Mouse (Mus musculus): Measurements from ENCODE around the gene Pear1. TPM values are rescaled to one million over a fixed set of nuclear protein-coding genes. Genes with fewer than 3 reads are reported as not detected.

Pear1 gene
- total and polyA plus RNA-seq, 2 experiments from 2014 or later = 4.9 to 12.3 TPM

DNA sequence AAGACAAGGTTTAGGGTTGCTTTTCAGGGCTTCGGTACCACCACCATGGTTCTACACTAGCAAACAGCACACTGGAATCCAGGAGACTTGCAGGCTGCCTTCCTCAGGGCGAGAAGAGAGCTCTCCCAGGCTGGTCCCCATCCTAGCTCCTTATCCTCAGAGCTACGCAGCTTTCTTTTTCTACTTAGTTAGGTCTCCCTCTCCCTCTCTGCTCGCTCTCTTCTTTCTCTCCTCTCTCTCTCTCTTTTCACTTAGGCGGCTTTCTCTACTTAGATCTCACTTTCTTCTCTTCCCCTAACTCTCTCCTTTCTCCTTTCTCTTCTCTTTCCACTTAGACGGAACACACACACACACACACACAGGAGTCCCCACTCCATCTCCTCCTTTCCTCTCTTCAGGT lies 55.7 kb downstream of the Pear1 start:
- peak overlapping the region; percentile 36 for H3K4me2 ChIP-seq (ENCODE audit: low read depth)
- DNase-seq = no peak
- no peaks in the 10 kb centered on the region for H3K36me3 ChIP-seq (ENCODE audit: insufficient read depth)
- no peaks in the 10 kb centered on the region for H3K4me1 ChIP-seq (ENCODE audit: insufficient read depth)
- no peaks in the 10 kb centered on the region for H3K9me3 ChIP-seq (ENCODE audit: low read length)
- H3K27ac ChIP-seq (ENCODE audit: low read depth, low read length) = 0 out of 2 replicates have a peak overlapping the region, but pooled peaks have one; percentile 10
- peak overlapping the region; percentile 25 for H3K4me3 ChIP-seq (ENCODE audit: low read depth, low read length)
- WGBS = 54% methylated on average over 6 of the region's 6 CpGs
- H3K9ac ChIP-seq = no peak overlapping the region
- TF ChIP-seq CTCF (IDR thresholded peaks at IDR 0.05; ENCODE audit: low read depth) = no peak
- no peak for ATAC-seq
- peaks cover 13% of the 10 kb centered on the region for H3K27me3 ChIP-seq (ENCODE audit: insufficient read depth, low read length)

DNA sequence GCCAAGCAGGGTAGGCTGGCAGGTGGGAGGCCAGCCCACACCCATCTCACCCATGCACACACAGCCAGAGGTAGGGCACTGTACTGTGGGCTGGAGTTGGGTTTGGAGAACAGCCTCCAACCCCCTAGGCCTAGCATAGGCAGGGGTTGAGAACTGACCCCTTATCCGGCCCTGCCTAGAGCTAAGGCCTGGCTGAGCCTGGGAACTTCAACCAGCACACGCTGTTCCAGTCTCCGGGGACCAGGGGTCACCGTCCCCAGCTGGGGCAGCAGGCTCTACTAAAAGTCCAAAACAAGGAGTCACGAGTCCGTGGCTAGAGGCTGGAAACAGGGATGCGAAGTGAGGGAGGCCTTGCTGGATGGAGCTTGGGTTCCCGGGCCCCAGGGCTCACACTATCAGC lies 56.3 kb downstream of the Pear1 start:
- Histone ChIP-seq H3K4me1 (ENCODE audit: insufficient read depth) (no peaks in the 10 kb centered on the region), H3K9ac (no peak overlapping the region), H3K4me3 (ENCODE audit: low read depth, low read length) (no peak overlapping the region), H3K36me3 (ENCODE audit: insufficient read depth) (no peaks in the 10 kb centered on the region), H3K27ac (ENCODE audit: low read depth, low read length) (no peak overlapping the region), H3K9me3 (ENCODE audit: low read length) (no peaks in the 10 kb centered on the region), H3K4me2 (ENCODE audit: low read depth) (peak overlapping the region; percentile 10; the same call in 1 of the 2 replicates), H3K27me3 (ENCODE audit: insufficient read depth, low read length) (peaks cover 13% of the 10 kb centered on the region)
- WGBS = 71% methylated on average over 8 of the region's 8 CpGs
- ATAC-seq (no peak), DNase-seq (no peak)
- no peak for TF ChIP-seq CTCF (IDR thresholded peaks at IDR 0.05; ENCODE audit: low read depth)

DNA sequence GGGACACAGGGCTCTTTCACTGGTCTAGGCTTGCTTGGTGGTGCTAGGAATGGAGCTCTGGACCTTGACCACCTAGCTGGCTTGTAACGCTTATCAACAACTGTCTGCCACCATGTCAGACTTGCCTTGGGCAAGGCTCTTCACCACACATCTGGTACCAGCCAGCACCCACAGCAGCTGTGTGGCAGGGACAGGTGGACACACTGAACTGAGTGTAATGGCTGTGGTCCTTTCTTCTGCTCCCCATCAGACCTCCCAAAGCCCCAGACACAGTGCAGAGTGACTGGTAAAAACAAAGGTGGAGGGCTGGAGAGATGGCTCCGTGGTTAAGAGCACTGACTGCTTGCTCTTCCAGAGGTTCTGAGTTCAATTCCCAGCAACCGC lies 57.8 kb downstream of the Pear1 start:
- no peak for DNase-seq
- Histone ChIP-seq H3K27ac (ENCODE audit: low read depth, low read length) (no peak overlapping the region), H3K9me3 (ENCODE audit: low read length) (no peaks in the 10 kb centered on the region), H3K4me2 (ENCODE audit: low read depth) (no peak overlapping the region), H3K9ac (no peak overlapping the region), H3K4me3 (ENCODE audit: low read depth, low read length) (no peak overlapping the region), H3K36me3 (ENCODE audit: insufficient read depth) (no peaks in the 10 kb centered on the region), H3K27me3 (ENCODE audit: insufficient read depth, low read length) (peaks cover 13% of the 10 kb centered on the region; the same call in 1 of the 2 replicates), H3K4me1 (ENCODE audit: insufficient read depth) (no peaks in the 10 kb centered on the region)
- no peak for TF ChIP-seq CTCF (IDR thresholded peaks at IDR 0.05; ENCODE audit: low read depth)
- no peak for ATAC-seq
- WGBS = 77% methylated on average over 3 of the region's 3 CpGs

DNA sequence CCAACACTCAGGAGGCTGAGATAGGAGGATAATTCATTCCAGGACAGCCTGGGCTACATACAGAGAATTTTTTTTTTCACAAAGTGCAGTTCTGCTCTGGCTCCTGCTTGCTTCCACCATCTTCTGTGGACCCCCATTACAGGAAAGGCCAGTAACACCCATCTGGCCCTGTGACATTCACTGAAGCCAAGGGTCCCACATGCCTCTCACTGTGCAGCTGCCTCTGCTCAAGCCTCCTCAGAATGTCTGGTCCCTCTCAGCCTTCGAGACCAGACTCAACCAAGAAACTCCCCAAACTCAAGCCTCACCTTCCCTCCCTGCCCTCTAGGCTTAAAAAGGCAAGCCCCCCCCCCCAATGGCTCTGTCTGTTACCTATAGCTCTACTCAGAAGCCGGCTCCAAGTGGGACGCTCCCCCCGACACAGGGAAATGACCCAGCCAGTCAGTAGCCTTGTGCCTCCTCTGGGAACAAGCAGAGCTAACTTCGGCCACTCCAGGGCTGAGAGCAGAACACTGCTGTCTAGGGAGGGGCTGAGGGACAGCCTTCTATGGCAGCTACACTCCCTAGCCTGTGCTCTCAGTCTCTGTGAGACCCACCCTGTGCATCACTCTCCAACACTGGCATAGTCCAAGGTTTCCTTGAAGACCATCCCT lies 58.3 kb downstream of the Pear1 start:
- no peak overlapping the region for H3K4me3 ChIP-seq (ENCODE audit: low read depth, low read length)
- no peaks in the 10 kb centered on the region for H3K4me1 ChIP-seq (ENCODE audit: insufficient read depth)
- H3K27ac ChIP-seq (ENCODE audit: low read depth, low read length) = no peak overlapping the region
- TF ChIP-seq CTCF (IDR thresholded peaks at IDR 0.05; ENCODE audit: low read depth) = no peak
- no peak overlapping the region for H3K4me2 ChIP-seq (ENCODE audit: low read depth)
- no peak overlapping the region for H3K9ac ChIP-seq
- 73% methylated on average over 5 of the region's 5 CpGs for whole genome bisulfite sequencing
- no peaks in the 10 kb centered on the region for H3K36me3 ChIP-seq (ENCODE audit: insufficient read depth)
- no peak for ATAC-seq
- no peak for DNase-seq
- H3K9me3 ChIP-seq (ENCODE audit: low read length) = no peaks in the 10 kb centered on the region
- H3K27me3 ChIP-seq (ENCODE audit: insufficient read depth, low read length) = peaks cover 13% of the 10 kb centered on the region; the same call in 1 of the 2 replicates

DNA sequence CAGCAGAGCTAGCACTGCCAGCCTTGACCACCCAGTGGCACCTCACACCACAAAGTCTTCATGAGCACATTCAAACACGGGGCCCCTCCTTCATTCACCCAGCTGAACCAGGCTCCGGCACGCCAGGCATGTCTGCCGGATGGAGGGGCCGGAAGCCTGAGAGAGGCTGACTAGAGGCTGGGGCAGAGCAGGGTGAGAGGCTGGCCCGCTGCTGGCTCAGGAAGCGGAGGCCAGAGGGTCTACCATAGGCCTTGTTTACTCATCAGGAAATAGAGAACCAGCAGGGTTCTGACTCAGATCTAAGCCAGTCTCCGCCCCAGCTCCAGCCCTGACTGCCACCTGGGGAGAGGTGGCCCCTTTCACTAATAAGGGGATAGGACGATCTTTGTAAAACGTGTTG lies 59.0 kb downstream of the Pear1 start:
- DNase-seq = no peak
- Histone ChIP-seq H3K4me1 (ENCODE audit: insufficient read depth) (no peaks in the 10 kb centered on the region), H3K27ac (ENCODE audit: low read depth, low read length) (no peak overlapping the region), H3K27me3 (ENCODE audit: insufficient read depth, low read length) (peaks cover 13% of the 10 kb centered on the region; the same call in 1 of the 2 replicates), H3K36me3 (ENCODE audit: insufficient read depth) (no peaks in the 10 kb centered on the region), H3K4me3 (ENCODE audit: low read depth, low read length) (no peak overlapping the region), H3K4me2 (ENCODE audit: low read depth) (0 out of 2 replicates have a peak overlapping the region, but pooled peaks have one; percentile 3), H3K9ac (no peak overlapping the region), H3K9me3 (ENCODE audit: low read length) (no peaks in the 10 kb centered on the region)
- WGBS = 23% methylated on average over 10 of the region's 10 CpGs
- no peak for ATAC-seq
- TF ChIP-seq CTCF (IDR thresholded peaks at IDR 0.05; ENCODE audit: low read depth) = no peak

DNA sequence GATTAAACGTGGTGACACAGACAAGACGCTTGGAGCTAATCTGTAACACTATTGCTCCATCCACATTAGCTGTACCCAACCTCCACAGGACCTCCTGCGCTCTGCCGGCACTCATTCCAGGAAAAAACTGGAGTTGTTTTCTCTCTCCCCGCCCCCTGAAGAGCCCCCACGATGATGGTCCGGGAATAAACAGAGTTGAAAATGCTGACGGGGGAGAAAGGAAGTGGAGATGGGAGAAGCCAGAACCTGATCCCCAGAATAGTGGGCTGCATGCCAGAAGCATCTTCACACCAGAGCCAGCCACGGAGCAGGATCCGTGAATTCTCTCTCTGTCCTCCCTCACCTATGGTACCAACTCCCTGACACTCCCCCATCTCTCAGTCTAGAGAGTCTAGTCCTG lies 59.6 kb downstream of the Pear1 start:
- Histone ChIP-seq H3K9me3 (ENCODE audit: low read length) (no peaks in the 10 kb centered on the region), H3K4me1 (ENCODE audit: insufficient read depth) (no peaks in the 10 kb centered on the region), H3K4me3 (ENCODE audit: low read depth, low read length) (no peak overlapping the region), H3K27me3 (ENCODE audit: insufficient read depth, low read length) (peaks cover 9% of the 10 kb centered on the region; the same call in 1 of the 2 replicates), H3K36me3 (ENCODE audit: insufficient read depth) (no peaks in the 10 kb centered on the region), H3K4me2 (ENCODE audit: low read depth) (0 out of 2 replicates have a peak overlapping the region, but pooled peaks have one; percentile 3), H3K27ac (ENCODE audit: low read depth, low read length) (no peak overlapping the region), H3K9ac (no peak overlapping the region)
- ATAC-seq (no peak), DNase-seq (no peak)
- TF ChIP-seq CTCF (IDR thresholded peaks at IDR 0.05; ENCODE audit: low read depth) = no peak
- 42% methylated on average over 10 of the region's 10 CpGs for WGBS

DNA sequence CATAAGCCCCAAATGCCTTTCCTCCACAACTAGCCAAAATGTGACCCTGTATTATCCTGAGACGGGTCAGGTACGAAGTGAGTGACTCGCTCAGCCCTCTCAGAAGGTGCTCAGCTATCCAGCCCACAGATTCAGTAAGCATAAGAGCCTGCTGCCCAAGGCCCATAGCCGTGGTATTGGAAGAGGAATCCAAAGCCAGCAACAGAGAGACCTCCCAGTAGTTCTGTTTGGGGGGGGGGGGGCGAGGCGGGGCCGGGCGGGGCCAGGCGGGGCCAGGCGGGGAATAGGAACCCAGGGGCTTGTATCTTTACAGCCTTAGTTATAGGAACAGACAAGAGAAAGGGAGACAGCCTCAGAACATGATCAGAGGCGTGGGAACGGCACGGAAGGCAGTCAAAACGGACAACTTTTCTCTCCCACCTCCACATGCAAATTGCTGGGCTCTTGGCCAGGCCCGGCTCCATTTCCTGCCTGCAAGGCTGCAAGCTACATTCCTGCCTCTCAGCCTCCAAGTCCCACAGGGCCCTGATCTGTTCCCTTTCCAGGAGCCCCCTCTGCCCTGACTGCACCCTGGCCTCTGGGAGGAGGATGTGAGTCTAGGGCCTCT lies 60.3 kb downstream of the Pear1 start:
- DNase-seq = no peak
- Histone ChIP-seq H3K9me3 (ENCODE audit: low read length) (no peaks in the 10 kb centered on the region), H3K4me2 (ENCODE audit: low read depth) (no peak overlapping the region), H3K36me3 (ENCODE audit: insufficient read depth) (no peaks in the 10 kb centered on the region), H3K4me1 (ENCODE audit: insufficient read depth) (no peaks in the 10 kb centered on the region), H3K4me3 (ENCODE audit: low read depth, low read length) (no peak overlapping the region), H3K27me3 (ENCODE audit: insufficient read depth, low read length) (0 out of 2 replicates have a peak, but pooled peaks cover 1% of the 10 kb centered on the region), H3K27ac (ENCODE audit: low read depth, low read length) (0 out of 2 replicates have a peak overlapping the region, but pooled peaks have one; percentile 29), H3K9ac (no peak overlapping the region)
- WGBS = 21% methylated on average over 15 of the region's 15 CpGs
- ATAC-seq = peak; percentile 49; the same call in 1 of the 2 replicates
- no peak for TF ChIP-seq CTCF (IDR thresholded peaks at IDR 0.05; ENCODE audit: low read depth)

Data from forebrain, postnatal 0 days (tissue).